Mouse (Mus musculus) right cerebral cortex, adult 2 months (tissue): ENCODE measurements around the gene Herpud1.

ENCODE experiments used
- DNase-seq, 2 experiments: peaks; one replicate each; pipeline ENCODE4 v3.0.0; 2021 to 2022; ENCODE audit warnings: low spot score in 2 of 2

The Herpud1 gene

GRCm38 (mm10) chr8:94408443-94409080 lies 22.3 kb downstream of the Herpud1 start:
- DNase-seq: no peak

DNA sequence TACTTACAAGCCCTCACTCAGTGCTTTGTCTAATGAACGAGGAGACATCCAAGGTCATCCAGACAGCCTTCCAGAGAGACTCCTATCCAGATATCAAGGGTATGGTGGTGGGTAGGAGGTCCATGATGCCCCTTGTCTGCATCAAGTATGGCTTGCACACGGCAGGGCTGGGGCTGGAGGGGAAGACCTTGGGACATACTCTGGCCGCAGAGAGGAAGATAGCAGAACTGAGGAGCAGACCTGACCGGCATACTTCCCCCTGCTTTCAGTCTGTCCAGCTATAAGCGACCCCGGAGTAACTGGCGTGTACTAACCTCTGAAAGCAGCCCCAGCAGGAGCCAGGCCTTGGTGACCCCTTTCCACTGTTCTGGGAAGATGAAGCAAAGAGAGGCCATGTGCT lies 23.3 kb downstream of the Herpud1 start:
- DNase-seq: no peak

- DNase-seq: no peak
Observed at GRCm38 (mm10) chr8:94412518-94412917, 26.3 kb downstream of the Herpud1 start.

DNA sequence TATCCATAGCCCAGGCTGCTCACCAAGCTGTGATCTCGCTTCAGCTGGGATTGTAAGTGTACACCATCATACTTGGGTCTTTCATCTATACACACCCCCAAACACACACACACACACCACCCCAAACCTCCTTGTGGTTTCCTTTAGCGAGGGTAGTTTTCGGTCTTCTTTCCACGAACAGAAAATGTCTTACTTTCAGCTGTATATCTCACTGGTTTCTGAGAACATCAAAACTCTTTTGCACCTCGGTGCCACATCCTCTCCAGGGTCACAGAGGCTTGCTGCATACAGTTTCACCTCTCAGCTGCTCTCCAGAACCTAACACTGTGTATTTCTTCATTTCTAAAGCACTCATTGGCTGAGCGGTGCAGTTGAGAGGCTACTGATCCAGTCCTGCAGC lies 27.3 kb downstream of the Herpud1 start:
- DNase-seq: no peak

DNA sequence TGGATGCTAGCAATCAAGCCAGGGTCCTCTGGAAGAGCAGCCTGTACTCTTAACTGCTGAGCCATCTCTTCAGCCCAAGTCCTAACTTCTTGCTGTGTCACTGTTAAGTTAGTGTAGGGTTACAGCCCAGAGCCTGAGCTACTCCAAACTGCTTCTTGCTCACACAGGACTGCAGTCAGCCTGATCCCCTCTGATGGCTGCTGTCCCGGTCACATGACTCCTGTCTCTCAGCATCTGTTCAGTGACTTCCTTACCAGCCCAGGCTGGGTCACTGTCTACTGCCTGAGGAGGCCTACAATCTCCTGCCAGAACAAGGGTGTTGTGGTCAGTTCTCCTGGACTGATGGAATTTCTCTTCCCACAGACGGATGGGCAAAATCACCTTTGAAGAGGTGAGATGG lies 29.0 kb downstream of the Herpud1 start:
- DNase-seq: no peak

GRCm38 (mm10) chr8:94418017-94418416 lies 31.8 kb downstream of the Herpud1 start:
- DNase-seq: no peak

DNA sequence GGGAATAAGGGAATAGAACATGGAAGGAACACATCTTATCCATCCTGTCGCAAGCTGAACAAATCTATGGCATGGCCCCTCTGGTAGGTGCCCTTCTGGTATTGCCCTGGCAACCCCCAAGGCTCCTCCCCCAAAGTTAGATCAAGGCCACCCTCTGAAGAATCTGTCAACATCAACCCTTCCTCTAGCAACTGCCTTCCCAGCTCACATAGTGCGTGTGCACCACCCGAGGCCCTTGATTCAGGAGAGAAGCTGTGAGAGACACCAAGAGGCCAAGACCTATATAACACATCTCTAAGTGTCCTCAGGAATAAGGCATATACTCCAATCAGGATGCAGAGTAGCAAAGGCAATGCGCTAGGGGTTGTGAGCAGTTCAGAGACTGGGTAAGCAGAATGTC lies 36.0 kb downstream of the Herpud1 start:
- DNase-seq: no peak

DNA sequence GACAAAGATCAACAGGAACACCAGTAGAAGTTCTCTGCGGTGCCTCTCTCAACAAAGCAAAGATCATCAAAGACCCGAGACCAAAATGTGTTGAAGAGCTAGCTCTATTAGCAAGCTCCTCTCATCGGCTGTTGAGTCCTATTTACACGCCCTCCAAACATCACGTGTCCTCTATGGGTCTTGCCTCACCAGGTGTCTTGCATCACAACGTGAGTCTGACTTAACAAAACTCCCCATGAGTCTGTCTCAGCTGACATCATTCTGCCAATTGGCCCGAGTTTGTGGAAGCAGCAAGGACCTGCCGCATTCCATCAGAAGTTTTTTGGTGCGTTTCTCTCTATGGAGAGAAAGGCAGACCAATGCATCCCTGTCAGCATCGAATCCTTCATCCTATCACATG lies 41.7 kb downstream of the Herpud1 start:
- DNase-seq: no peak

DNA sequence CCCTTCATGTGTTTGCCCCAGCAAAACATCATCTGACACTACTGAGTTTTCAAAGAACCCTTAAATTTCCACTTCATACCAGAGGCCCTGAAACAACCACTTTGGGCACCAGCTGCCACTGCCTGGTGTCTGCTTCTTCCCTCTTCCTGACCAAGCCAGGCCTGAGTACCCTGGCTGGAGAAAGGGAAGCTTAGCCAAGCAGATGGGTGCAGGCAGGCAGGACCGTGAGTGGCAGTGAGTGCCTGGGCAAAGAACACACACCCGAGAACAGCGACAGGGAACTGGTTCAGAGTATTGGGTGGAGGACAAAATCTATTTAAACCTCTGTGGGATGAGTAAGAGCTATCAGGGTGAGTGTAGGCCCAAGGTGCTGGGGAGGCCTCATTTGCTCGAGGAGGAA lies 42.2 kb downstream of the Herpud1 start:
- DNase-seq: no peak

GRCm38 (mm10) chr8:94429376-94429775 lies 43.1 kb downstream of the Herpud1 start:
- no peak for DNase-seq

- DNase-seq: no peak
Observed at GRCm38 (mm10) chr8:94432212-94432611, 46.0 kb downstream of the Herpud1 start.

- peak; percentile 54 to 55 for DNase-seq
Observed at GRCm38 (mm10) chr8:94433981-94434466, 47.8 kb downstream of the Herpud1 start, which contains the start of gene Nlrc5. Gene Nlrc5 (plus strand): TSS chr8:94434356.

- DNase-seq: no peak
Observed at GRCm38 (mm10) chr8:94434958-94435357, 48.7 kb downstream of the Herpud1 start.

DNA sequence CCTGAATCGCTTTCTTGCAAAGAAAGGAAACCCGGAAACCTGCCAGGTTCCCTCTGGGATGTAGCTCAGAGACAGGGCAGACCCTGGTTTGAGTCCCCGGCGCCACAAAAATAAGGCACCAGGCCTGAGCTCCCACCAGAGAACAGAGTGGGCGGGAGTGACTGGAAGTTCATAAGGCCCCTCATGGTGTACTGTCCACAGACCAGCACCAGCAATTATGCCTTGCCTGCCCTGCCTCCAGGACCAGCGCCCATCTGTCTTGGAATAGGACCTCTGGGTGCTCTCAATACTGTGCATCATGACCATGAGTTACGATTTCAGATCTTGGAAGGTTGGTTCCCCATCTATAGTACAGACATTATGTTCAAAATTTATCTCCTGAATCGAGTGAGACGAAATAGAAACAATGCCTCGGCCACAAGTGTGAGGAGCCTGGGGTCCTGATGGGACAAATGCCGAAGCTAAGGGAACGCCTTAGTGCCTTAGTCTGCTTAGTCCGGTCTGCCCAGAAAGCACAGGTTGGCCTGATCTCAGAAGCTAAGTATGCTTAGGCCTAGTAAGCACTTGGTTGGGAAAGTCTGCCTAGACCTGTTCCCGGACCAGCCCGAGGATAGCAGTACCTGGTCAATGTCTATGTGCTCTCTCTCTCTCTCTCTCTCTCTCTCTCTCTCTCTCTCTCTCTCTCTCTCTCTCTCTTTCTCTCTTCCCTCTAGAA lies 49.3 kb downstream of the Herpud1 start:
- no peak for DNase-seq

DNA sequence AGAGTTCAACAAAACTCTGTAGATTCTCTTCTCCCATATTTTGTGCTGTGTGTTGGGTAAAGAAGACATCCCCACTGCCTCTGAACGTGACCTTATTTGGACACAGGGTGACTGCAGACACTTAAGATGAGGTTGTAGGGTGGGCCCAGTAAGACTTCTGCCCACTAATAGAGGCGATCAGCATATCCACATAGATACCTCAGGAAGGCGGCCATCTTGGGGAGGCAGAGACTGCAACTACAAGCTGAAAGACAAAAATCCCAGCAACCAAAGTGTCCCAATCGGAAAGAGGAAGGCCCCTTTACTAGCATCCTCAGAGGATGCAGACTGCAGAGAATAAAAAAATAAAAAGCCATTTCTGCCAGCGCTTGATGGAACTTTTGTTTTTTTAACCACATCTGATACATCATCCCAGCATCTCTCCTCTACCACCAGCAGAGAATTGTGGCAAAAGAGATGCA lies 49.9 kb downstream of the Herpud1 start:
- DNase-seq: no peak

DNA sequence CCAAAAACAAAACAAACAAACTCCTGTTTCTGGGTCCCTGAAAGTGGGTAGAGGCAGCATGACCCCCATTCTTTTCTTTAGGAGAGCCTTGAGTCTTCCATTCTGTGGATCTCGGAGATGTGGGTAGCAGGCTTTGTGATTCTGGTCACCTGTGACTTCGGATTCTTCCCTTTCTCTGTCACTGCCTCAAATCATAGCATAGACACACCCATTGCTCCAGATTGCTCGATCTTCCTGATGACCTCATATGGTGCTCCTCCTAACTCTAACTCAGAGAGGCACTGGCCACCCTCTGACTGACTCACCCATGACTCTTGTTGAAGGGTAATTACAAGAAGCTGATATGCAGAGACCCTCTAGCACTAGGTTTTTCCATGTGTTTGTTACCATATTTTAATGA lies 50.7 kb downstream of the Herpud1 start:
- no peak for DNase-seq

- DNase-seq: no peak
Observed at GRCm38 (mm10) chr8:94438659-94439058, 52.4 kb downstream of the Herpud1 start.

GRCm38 (mm10) chr8:94439691-94440090 lies 53.5 kb downstream of the Herpud1 start:
- no peak for DNase-seq

- DNase-seq: no peak
Observed at GRCm38 (mm10) chr8:94440389-94440788, 54.2 kb downstream of the Herpud1 start.

DNA sequence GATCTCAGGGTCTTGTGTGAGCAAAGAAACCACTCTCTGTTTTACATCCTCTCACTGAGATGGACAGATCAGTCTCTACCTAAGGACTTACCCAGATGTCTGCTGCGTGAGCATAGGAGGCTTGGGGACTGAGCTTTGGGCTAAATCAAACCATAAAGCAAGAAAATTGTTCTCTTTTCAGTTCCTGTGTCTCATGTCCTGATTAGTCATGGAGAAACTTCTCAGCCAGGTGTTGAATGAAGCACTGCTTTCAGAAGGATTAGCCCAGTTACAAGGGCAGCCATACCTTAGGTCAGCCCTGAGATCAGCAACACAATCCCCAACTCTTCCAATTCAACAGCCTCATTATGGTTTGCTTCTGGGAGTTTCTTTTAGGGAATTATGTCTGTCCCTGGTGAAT lies 55.4 kb downstream of the Herpud1 start:
- no peak for DNase-seq

GRCm38 (mm10) chr8:94443153-94443552 lies 56.9 kb downstream of the Herpud1 start:
- no peak for DNase-seq

GRCm38 (mm10) chr8:94444480-94444879 lies 58.2 kb downstream of the Herpud1 start:
- no peak for DNase-seq
